Mouse (Mus musculus) right cerebral cortex, postnatal 10 days (tissue): ENCODE results near the gene Fam160b1.

ENCODE experiments used
- DNase-seq, 2 experiments: peaks; one replicate each; pipeline ENCODE4 v3.0.0; 2021; ENCODE audit warnings: low spot score in 2 of 2

Fam160b1 gene

GRCm38 (mm10) chr19:57360341-57361130, at the start of gene Fam160b1:
Gene Fam160b1 (plus strand): TSS chr19:57360680.
- peak; percentile 93 to 95 for DNase-seq

- DNase-seq: no peak
Measured at GRCm38 (mm10) chr19:57313226-57313625, 47.3 kb upstream of the Fam160b1 start.

DNA sequence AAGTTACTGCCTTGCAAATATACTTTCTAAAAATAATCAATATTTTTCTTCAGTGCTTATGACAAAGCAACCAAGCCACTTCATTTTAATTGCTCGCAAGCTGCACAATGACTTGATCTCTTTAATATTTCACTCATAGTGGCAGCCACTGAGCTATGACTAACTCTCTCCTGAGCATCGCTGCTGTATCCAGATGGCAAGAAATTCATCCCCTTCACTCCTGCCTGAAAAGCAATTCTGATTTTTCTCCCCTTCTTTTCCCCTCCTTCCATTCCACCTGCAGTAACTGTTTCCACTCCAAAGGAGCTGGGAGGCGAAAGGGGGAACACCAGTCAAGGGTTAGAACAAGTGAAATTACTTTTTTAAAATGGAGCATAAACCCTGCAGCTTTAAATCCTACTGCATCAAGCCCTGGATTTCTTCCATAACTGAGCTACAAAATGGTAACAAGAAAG, 46.6 kb upstream of the Fam160b1 start:
- no peak for DNase-seq

DNA sequence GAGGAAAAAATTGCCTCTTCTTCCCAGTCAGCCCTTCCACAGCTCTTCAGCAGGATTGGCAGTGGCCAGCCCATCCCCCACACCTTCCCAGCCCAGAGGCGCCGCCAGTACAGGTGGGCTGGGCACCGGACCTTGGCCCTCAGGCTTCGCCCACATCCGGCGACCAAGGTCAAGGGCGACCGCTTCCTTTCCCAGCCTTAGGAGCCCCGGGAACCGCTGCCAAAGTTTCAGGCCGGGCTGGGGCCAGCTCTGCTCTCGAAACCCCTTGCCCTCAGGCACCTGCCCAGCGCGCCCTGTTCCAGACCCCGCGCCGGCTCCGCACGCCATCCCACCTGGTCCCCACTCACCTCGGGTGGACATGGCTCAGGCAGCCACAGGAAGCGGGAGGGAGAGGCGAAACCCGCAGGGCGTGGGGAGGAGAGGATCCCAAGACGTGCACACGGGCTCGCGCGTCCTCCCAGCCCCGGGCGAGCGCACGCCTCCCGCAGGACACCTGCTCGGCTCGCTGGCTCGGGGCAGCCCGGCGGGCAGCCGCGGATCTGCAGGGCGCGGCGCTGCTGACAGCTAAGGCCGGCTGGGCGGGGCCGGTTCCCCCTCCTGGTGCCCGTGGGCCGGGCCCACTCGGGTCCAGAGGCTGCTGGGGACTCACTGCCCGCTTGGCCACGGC, 46.0 kb upstream of the Fam160b1 start, which contains the start of gene Ablim1:
Gene Ablim1, minus strand, starts transcription at position 574 of the 667 bp plus-strand sequence.
- DNase-seq: peak; percentile 64

GRCm38 (mm10) chr19:57315013-57315565, 45.4 kb upstream of the Fam160b1 start:
- no peak for DNase-seq

DNA sequence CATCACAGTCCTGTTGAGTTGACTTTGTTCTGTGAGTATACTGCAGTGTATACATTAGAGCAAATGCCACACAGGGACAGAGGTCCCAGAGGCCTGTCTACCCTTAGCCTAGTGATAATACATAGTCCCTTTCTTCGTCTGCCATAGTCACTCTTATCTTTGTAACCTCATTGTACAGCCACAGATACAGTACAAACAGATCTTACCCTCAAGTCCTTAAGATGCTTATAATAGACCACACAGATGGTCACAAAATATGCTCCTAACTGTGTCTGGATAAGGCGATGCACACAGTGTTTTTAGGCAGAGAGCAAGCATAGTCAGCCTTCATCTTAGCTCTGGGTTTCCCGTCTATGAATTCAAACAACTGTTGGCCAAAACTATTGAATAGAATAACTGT, 43.9 kb upstream of the Fam160b1 start:
- no peak for DNase-seq

GRCm38 (mm10) chr19:57320656-57321382, 39.7 kb upstream of the Fam160b1 start:
- no peak for DNase-seq

GRCm38 (mm10) chr19:57321839-57322238, 38.6 kb upstream of the Fam160b1 start:
- DNase-seq: no peak

GRCm38 (mm10) chr19:57322491-57322890, 38.0 kb upstream of the Fam160b1 start:
- DNase-seq: no peak

GRCm38 (mm10) chr19:57323087-57323486, 37.4 kb upstream of the Fam160b1 start:
- DNase-seq: no peak

- peak; percentile 73 to 86 for DNase-seq
Measured at GRCm38 (mm10) chr19:57325748-57326300, 34.7 kb upstream of the Fam160b1 start.

- no peak for DNase-seq
Measured at GRCm38 (mm10) chr19:57327679-57328078, 32.8 kb upstream of the Fam160b1 start.

- no peak for DNase-seq
Measured at GRCm38 (mm10) chr19:57328269-57328668, 32.2 kb upstream of the Fam160b1 start.

DNA sequence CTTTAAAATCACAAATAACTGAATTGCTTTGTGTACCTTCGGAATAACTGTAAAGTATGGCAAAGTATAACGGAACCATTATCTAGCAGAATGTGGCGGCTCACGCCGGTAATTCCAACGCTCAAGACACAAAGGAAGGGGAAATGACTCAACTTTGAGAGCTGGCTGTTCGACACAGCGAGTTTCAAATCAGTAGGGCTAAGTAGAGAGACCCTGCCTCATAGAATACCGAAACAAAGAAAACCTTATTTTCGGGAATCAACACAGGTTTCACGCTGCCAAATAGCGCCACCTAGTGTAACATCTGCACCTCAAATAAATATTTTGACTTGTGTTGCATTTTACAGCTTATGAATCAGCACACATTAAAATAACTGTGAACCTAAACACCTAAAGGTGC, 31.7 kb upstream of the Fam160b1 start:
- DNase-seq: no peak

- DNase-seq: no peak
Measured at GRCm38 (mm10) chr19:57330309-57330708, 30.2 kb upstream of the Fam160b1 start.

DNA sequence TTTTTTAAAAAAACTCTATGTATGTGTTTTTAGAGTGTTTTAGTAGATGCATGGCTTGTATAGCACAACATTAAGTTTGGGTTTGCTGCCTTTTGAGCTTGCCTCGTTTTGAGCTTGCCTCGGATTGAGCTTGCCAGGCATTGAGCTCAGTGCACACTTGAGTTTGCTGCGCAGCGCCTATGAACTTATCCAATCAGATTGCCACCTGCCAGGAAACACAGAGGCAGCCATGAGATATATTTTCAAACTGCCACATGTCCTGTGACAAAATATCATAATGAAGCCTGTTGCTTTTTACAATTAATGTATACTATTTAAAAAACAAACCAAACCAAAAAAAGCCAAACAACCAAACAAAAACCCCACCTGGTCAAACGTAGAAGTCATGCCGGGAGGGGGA, 29.2 kb upstream of the Fam160b1 start:
- no peak for DNase-seq

- no peak for DNase-seq
Measured at GRCm38 (mm10) chr19:57333356-57333755, 27.1 kb upstream of the Fam160b1 start.

DNA sequence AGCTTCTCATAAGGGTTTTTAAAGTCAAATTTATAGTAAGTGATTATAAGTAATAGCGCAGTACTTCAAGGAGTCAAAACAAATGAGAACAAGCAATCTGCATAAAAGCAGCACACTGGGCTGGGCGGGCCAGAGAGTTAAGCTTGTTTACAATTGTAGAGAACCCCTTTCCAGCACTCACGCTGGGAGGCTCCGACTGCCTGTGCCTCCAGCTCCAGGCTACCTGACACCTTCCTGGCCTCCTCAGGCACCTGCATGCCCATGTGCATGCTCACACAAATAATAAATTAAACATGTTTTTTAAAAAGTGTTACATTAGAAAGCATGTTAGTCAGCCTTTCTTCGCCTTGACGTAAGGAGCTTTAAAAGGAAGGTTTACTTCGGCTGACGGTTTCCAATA, 25.3 kb upstream of the Fam160b1 start:
- DNase-seq: no peak

GRCm38 (mm10) chr19:57339281-57339864, 21.1 kb upstream of the Fam160b1 start:
- no peak for DNase-seq

DNA sequence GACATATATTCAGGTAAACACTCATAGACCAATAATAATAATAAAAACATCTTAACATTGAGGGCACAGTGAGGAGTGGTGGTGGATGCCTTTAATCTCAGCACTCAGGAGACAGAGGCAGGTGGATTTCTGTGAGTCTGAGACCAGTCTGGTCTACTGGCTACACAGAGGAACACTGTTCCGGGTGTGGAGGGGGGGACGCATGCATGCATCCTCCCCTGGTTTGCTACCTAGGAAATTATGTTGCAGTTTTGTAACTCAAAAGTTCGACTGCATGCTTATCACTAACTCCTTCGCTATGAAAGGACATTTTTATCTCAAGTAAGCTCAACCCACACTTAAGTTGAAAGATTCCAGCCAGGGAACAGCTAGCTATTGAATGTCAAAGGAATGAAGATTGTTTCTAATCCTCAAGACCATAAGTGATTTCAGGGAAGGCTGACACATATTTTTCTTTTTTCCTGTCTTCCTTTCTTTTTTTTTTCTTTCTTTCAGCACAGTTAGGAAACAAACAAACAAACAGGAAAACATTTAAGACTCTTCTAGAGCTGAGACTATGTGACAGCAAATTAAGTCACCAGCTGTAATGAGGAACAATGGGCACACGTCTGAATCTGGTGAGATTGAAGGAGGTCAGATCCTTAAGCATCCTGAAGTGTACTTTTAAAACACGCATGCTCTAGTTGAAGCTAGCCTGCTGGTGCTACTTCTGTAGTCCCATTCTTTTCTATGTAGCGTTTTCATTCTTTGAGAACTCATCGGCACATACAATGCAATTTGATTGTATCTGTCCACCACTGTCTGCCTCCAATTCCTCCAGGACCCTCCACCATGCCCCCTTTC, 19.4 kb upstream of the Fam160b1 start:
- no peak for DNase-seq
